Mouse (Mus musculus): Measurements from ENCODE around the gene Gm10959. TPM values are rescaled to one million over a fixed set of nuclear protein-coding genes. Genes with fewer than 3 reads are reported as not detected.
"Not testable (repeated sequence)": the region's sequence is repeated elsewhere in the genome, so short reads cannot be mapped to it uniquely, and the experiment has no call there.

Gene Gm10959
- total RNA-seq (2021), result not detected

- intact Hi-C loops (cut with DNase I), result no loop called here
- no peak for DNase-seq (ENCODE audit: low spot score)
Observed at GRCm38 (mm10) chr3:122919260-122919659, at the start of gene Gm10959. Gm10959 (minus strand) TSS chr3:122919360.

GRCm38 (mm10) chr3:122968391-122968790 is 49.2 kb upstream of the Gm10959 start:
- intact Hi-C loops (cut with DNase I), result no loop called here
- DNase-seq (ENCODE audit: low spot score), result no peak

- intact Hi-C loops (cut with DNase I), result no loop called here
Observed at GRCm38 (mm10) chr3:122964301-122964700, 45.1 kb upstream of the Gm10959 start.

GRCm38 (mm10) chr3:122950129-122950528 is 31.0 kb upstream of the Gm10959 start:
- intact Hi-C loops (cut with DNase I), result no loop called here
- no peak for DNase-seq (ENCODE audit: low spot score)

More at GRCm38 (mm10) chr3:122964301-122964700, 45.1 kb upstream of the Gm10959 start:
- no peak for DNase-seq (ENCODE audit: low spot score)

GRCm38 (mm10) chr3:122943387-122943890 is 24.3 kb upstream of the Gm10959 start:
- intact Hi-C loops (cut with DNase I), result no loop called here
- DNase-seq (ENCODE audit: low spot score), result no peak

GRCm38 (mm10) chr3:122939215-122939614 is 20.1 kb upstream of the Gm10959 start:
- intact Hi-C loops (cut with DNase I), result loop anchor here (1.0 to 2.0 kb wide), 2 partner anchors 164 to 220 kb away; no protein-coding TSS in a partner anchor
- DNase-seq (ENCODE audit: low spot score), result no peak

GRCm38 (mm10) chr3:122937176-122937575 is 18.0 kb upstream of the Gm10959 start:
- intact Hi-C loops (cut with DNase I), result not testable (repeated sequence)

GRCm38 (mm10) chr3:122932466-122932865 is 13.3 kb upstream of the Gm10959 start:
- intact Hi-C loops (cut with DNase I), result no loop called here

More at GRCm38 (mm10) chr3:122937176-122937575, 18.0 kb upstream of the Gm10959 start:
- DNase-seq (ENCODE audit: low spot score), result not testable (repeated sequence)

GRCm38 (mm10) chr3:122929723-122930122 is 10.6 kb upstream of the Gm10959 start:
- intact Hi-C loops (cut with DNase I), result loop anchor here (10.0 kb wide), 1 partner anchor 635 kb away; the partner anchor contains the start of gene Bcar3
- DNase-seq (ENCODE audit: low spot score), result no peak

More at GRCm38 (mm10) chr3:122932466-122932865, 13.3 kb upstream of the Gm10959 start:
- DNase-seq (ENCODE audit: low spot score), result no peak

GRCm38 (mm10) chr3:122924009-122924914 is 5.1 kb upstream of the Gm10959 start, which contains the start of gene 1810037I17Rik:
1810037I17Rik (plus strand) TSS chr3:122924203.
- intact Hi-C loops (cut with DNase I), result loop anchor here (5.0 to 10.0 kb wide), 2 partner anchors 63 to 629 kb away; partner anchors contain the start of gene Bcar3

GRCm38 (mm10) chr3:122923147-122923546 is 4.0 kb upstream of the Gm10959 start:
- no peak for DNase-seq (ENCODE audit: low spot score)
- intact Hi-C loops (cut with DNase I), result loop anchor here (5.0 to 10.0 kb wide), 2 partner anchors 64 to 628 kb away; partner anchors contain the start of gene Bcar3

More at GRCm38 (mm10) chr3:122924009-122924914, 5.1 kb upstream of the Gm10959 start, which contains the start of gene 1810037I17Rik:
- DNase-seq (ENCODE audit: low spot score), result peak; percentile 93

- intact Hi-C loops (cut with DNase I), result loop anchor here (5.0 to 10.0 kb wide), 2 partner anchors 65 to 627 kb away; partner anchors contain the start of gene Bcar3
- no peak for DNase-seq (ENCODE audit: low spot score)
Observed at GRCm38 (mm10) chr3:122921676-122922527, 2.7 kb upstream of the Gm10959 start.

- intact Hi-C loops (cut with DNase I), result loop anchor here (5.0 to 10.0 kb wide), 2 partner anchors 66 to 626 kb away; partner anchors contain the start of gene Bcar3
- DNase-seq (ENCODE audit: low spot score), result no peak
Observed at GRCm38 (mm10) chr3:122920572-122921435, 1.6 kb upstream of the Gm10959 start.

GRCm38 (mm10) chr3:122918672-122919071 is 488 bp downstream of the Gm10959 start:
- intact Hi-C loops (cut with DNase I), result no loop called here
- no peak for DNase-seq (ENCODE audit: low spot score)

- DNase-seq (ENCODE audit: low spot score), result no peak
- intact Hi-C loops (cut with DNase I), result no loop called here
Observed at GRCm38 (mm10) chr3:122916191-122916680, 2.9 kb downstream of the Gm10959 start.

- DNase-seq (ENCODE audit: low spot score), result no peak
- intact Hi-C loops (cut with DNase I), result no loop called here
Observed at GRCm38 (mm10) chr3:122915493-122915892, 3.7 kb downstream of the Gm10959 start.

- no peak for DNase-seq (ENCODE audit: low spot score)
- intact Hi-C loops (cut with DNase I), result loop anchor here (10.0 kb wide), 1 partner anchor 113 kb away; no protein-coding TSS in a partner anchor
Observed at GRCm38 (mm10) chr3:122907841-122908240, 11.3 kb downstream of the Gm10959 start.

GRCm38 (mm10) chr3:122903746-122904433 is 15.3 kb downstream of the Gm10959 start:
- intact Hi-C loops (cut with DNase I), result loop anchor here (1.0 to 10.0 kb wide), 3 partner anchors 109 to 256 kb away; no protein-coding TSS in a partner anchor
- DNase-seq (ENCODE audit: low spot score), result no peak

All from heart, postnatal 25 days (tissue).